Mouse (Mus musculus) heart, adult 2 months (tissue): ENCODE data around the gene Tnfsfm13.
A peak's percentile ranks its signal among the peaks of the same experiment; 100 is the strongest.

Experiments
- EP300 ChIP-seq: fragments of 200-500 bp; IDR thresholded peaks from 2 replicates; pipeline ENCODE4 v1.6.1; 2011; ENCODE audit warnings: low read depth, low read length, control low read depth; ENCODE audit not compliant: insufficient read depth
- POLR2A ChIP-seq: fragments of 200-500 bp; IDR thresholded peaks from 2 replicates; pipeline ENCODE4 v1.6.1; 2011; ENCODE audit warnings: mild to moderate bottlenecking, low read depth, low read length, control low read depth; ENCODE audit not compliant: insufficient read depth

GRCm38 (mm10) chr11:69670786-69671725, 24.8 kb downstream of the Tnfsfm13 start:
- TF ChIP-seq EP300 (peak; percentile 71), POLR2A (peak; percentile 42)
